In genomic region chr1:13467886-13468630, GRCm38 (mm10) we compare ENCODE assay signal across 16 mouse cellular contexts.
DNase-seq lines count a peak whose midpoint lies in the region; ATAC-seq lines count a peak whose summit lies in the region.
"Had no signal": no experiment of that assay in that cellular context is flagged by ENCODE, and none has a peak within 500 bp of the region (broad histone marks: within the 10 kb centered on the region; RNA-seq: fewer than 3 reads in every experiment).

No protein-coding gene starts in this region.

- peak; percentile 14 for DNase-seq in adrenal gland, postnatal 10 days
- DNase-seq in adrenal gland, adult 8-10 months, result no peak
- no peak for DNase-seq in kidney, postnatal 25 days
- DNase-seq in midbrain, embryonic 10.5 days (ENCODE audit: low spot score), result no peak
- no peak for DNase-seq in midbrain, embryonic 11.5 days (ENCODE audit: low spot score, missing footprints)
- peak; percentile 19 for DNase-seq in forelimb bud, embryonic 11.5 days (ENCODE audit: low read depth, low spot score)
- no peak for DNase-seq in neural tube, embryonic 10.5 days (ENCODE audit: extremely low spot score, low spot score)
- DNase-seq: cerebellum, adult 8-10 months; gastrocnemius, postnatal 25 days; kidney, adult 2 months; thymus, postnatal 36 days had no signal

- H3K9me3 ChIP-seq in kidney, embryonic 14.5 days (ENCODE audit: control insufficient read depth, low read length), result no peaks in the 10 kb centered on the region
- peaks cover 10% of the 10 kb centered on the region; the same call in 1 of the 2 replicates for H3K9me3 ChIP-seq in midbrain, embryonic 10.5 days (replicated peaks)
- H3K9me3 ChIP-seq in midbrain, embryonic 11.5 days (ENCODE audit: control insufficient read depth, low read length), result no peaks in the 10 kb centered on the region

- H3K27ac ChIP-seq in kidney, embryonic 14.5 days (ENCODE audit: low read depth, low read length), result no peak overlapping the region
- H3K27ac ChIP-seq in midbrain, embryonic 10.5 days (replicated peaks), result peak overlapping the region; percentile 33; the same call in 1 of the 2 replicates
- H3K27ac ChIP-seq in midbrain, embryonic 11.5 days (ENCODE audit: low read depth, low read length), result no peak overlapping the region
- H3K27ac ChIP-seq: stomach, postnatal 0 days had no signal

- H3K4me2 ChIP-seq in kidney, embryonic 14.5 days (replicated peaks; ENCODE audit: low read depth, low read length), result no peak overlapping the region
- H3K4me2 ChIP-seq in midbrain, embryonic 11.5 days, result no peak overlapping the region
- H3K4me2 ChIP-seq: heart, embryonic 12.5 days had no signal

- H3K9ac ChIP-seq in kidney, embryonic 14.5 days (ENCODE audit: low read depth, low read length), result no peak overlapping the region
- no peak overlapping the region for H3K9ac ChIP-seq in midbrain, embryonic 11.5 days (ENCODE audit: low read length)
- H3K9ac ChIP-seq: heart, embryonic 12.5 days had no signal

- no peaks in the 10 kb centered on the region for H3K4me1 ChIP-seq in kidney, embryonic 14.5 days (ENCODE audit: control insufficient read depth, insufficient read depth, low read length)
- H3K4me1 ChIP-seq in midbrain, embryonic 10.5 days, result peaks cover 10% of the 10 kb centered on the region
- peaks cover 3% of the 10 kb centered on the region; the same call in 1 of the 2 replicates for H3K4me1 ChIP-seq in midbrain, embryonic 11.5 days (ENCODE audit: control insufficient read depth, insufficient read depth, low read length)
- H3K4me1 ChIP-seq: heart, embryonic 12.5 days had no signal

- peak; percentile 78; the same call in 1 of the 2 replicates for ATAC-seq in kidney, embryonic 14.5 days (ENCODE audit: low FRiP score, low TSS enrichment)
- ATAC-seq in midbrain, embryonic 11.5 days (ENCODE audit: low FRiP score), result no peak
- ATAC-seq: lung, postnatal 0 days had no signal

- no peaks in the 10 kb centered on the region for H3K27me3 ChIP-seq in kidney, embryonic 14.5 days (ENCODE audit: control insufficient read depth, insufficient read depth, low read length)
- no peaks in the 10 kb centered on the region for H3K27me3 ChIP-seq in midbrain, embryonic 10.5 days (ENCODE audit: low read depth, poor library complexity, severe bottlenecking)
- no peaks in the 10 kb centered on the region for H3K27me3 ChIP-seq in midbrain, embryonic 11.5 days (ENCODE audit: control insufficient read depth, insufficient read depth, low read length)
- H3K27me3 ChIP-seq: heart, embryonic 12.5 days had no signal

- no peak overlapping the region for H3K4me3 ChIP-seq in kidney, embryonic 14.5 days (ENCODE audit: low read length)
- H3K4me3 ChIP-seq in midbrain, embryonic 10.5 days, result no peak overlapping the region
- H3K4me3 ChIP-seq in midbrain, embryonic 11.5 days (ENCODE audit: low read depth, low read length), result no peak overlapping the region
- H3K4me3 ChIP-seq: heart, embryonic 12.5 days; myocyte had no signal

- H3K36me3 ChIP-seq in kidney, embryonic 14.5 days (ENCODE audit: control insufficient read depth, insufficient read depth, low read length), result no peaks in the 10 kb centered on the region
- H3K36me3 ChIP-seq in midbrain, embryonic 10.5 days, result no peaks in the 10 kb centered on the region
- no peaks in the 10 kb centered on the region for H3K36me3 ChIP-seq in midbrain, embryonic 11.5 days (ENCODE audit: control insufficient read depth, insufficient read depth, low read length)
- H3K36me3 ChIP-seq: heart, embryonic 12.5 days had no signal

- WGBS in kidney, embryonic 14.5 days, result 42% methylated on average over 2 of the region's 2 CpGs
- WGBS in midbrain, embryonic 10.5 days, result 29% methylated on average over 2 of the region's 2 CpGs
- WGBS in midbrain, embryonic 11.5 days, result 27% methylated on average over 2 of the region's 2 CpGs

Comparison
In these comparisons a context has a peak if more than half of its experiments do, and no peak if none do; other contexts are left out.
1. DNase-seq: peak in adrenal gland, postnatal 10 days (single experiment) and forelimb bud, embryonic 11.5 days (single experiment); none in adrenal gland, adult 8-10 months (single experiment), kidney, postnatal 25 days (0 of 2), midbrain, embryonic 10.5 days (single experiment), midbrain, embryonic 11.5 days (single experiment) and neural tube, embryonic 10.5 days (single experiment).